Mouse (Mus musculus) limb, embryonic 15.5 days (tissue): ENCODE data around the gene Dnajb1. TPM values are rescaled to one million over a fixed set of nuclear protein-coding genes. Genes with fewer than 3 reads are reported as not detected.

ENCODE experiments used
- ATAC-seq: fragments of 200-750 bp; cut with Nextera tagmentation; 2 replicates; pipeline ENCODE4 v1.8.0; 2017; ENCODE audit warnings: low read depth, moderate TSS enrichment; ENCODE audit not compliant: insufficient number of reproducible peaks, low FRiP score, low TSS enrichment
- H3K27ac ChIP-seq: fragments of 300-500 bp; sonication (generic); 2 replicates; pipeline ENCODE4 v1.5.1; 2015; ENCODE audit warnings: moderate library complexity, mild to moderate bottlenecking, inconsistent platforms
- H3K27me3 ChIP-seq: fragments of 300-500 bp; sonication (generic); 2 replicates; pipeline ENCODE4 v1.6.1; 2015; ENCODE audit warnings: inconsistent platforms
- H3K36me3 ChIP-seq: fragments of 300-500 bp; sonication (generic); 2 replicates; pipeline ENCODE4 v1.6.1; 2015; ENCODE audit warnings: inconsistent platforms
- H3K4me1 ChIP-seq: fragments of 300-500 bp; sonication (generic); 2 replicates; pipeline ENCODE4 v1.6.1; 2015; ENCODE audit warnings: inconsistent platforms
- H3K4me2 ChIP-seq: fragments of 300-500 bp; sonication (generic); 2 replicates; pipeline ENCODE4 v1.6.1; 2015; ENCODE audit warnings: mild to moderate bottlenecking, inconsistent platforms
- H3K4me3 ChIP-seq: fragments of 300-500 bp; sonication (generic); 2 replicates; pipeline ENCODE4 v1.5.1; 2015; ENCODE audit warnings: mild to moderate bottlenecking, inconsistent platforms
- H3K9ac ChIP-seq: fragments of 300-500 bp; sonication (generic); 2 replicates; pipeline ENCODE4 v1.6.1; 2015; ENCODE audit warnings: inconsistent platforms
- H3K9me3 ChIP-seq: fragments of 300-500 bp; sonication (generic); 2 replicates; pipeline ENCODE4 v1.6.1; 2016; ENCODE audit warnings: inconsistent platforms
- WGBS: fragments of 180-500 bp; shearing (Covaris S2); methylation state at CpG from one replicate; pipeline ENCODE4 v1.1.7; 2015; 5-methylcytosine and 5-hydroxymethylcytosine counted together
- polyA plus RNA-seq: library from polyadenylated mRNA; unstranded; fragments of >200 nt; fragmentation: Nextera tagmentation; extraction: Ambion mirVana; gene quantifications from 2 replicates; pipeline ENCODE4 v1.2.1, GENCODE M21; 2015

Gene Dnajb1
- polyA plus RNA-seq, 1 experiment from 2014 or later, result 78.5 TPM

DNA sequence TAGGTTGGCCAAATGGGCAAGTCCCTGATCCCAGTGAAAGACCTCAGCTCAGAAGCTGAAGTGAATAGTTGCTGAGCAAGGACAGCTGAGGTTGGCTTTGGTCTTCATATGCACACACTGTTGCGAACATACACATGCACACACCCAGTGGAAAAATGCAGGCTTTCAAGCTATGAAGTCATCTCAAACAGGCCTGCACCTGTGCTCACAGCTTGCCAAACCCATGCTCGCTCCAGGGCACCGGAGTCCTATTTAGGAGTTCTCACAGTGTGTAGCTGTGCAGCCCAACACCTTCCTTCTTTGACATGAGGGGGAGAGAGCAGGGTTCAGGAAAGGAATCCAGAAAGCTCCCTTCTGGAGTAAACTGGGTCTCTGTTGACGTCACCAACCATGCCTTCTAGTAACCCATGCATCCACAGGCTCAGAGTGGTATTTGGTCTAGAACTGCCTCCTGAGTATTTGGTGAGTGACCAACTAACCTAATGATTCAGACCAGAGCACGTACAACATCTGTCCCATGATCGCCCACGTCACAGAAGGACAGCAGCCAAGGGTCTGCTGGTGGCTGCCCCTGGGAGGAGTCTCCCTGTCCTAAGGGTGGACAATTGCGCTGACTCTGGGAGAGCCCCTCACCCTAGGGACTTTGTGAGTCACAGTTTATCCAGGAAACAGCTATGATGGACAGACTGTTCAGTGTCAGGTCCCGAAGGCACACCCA is 11.7 kb downstream of the Dnajb1 start:
- 0 out of 2 replicates have a peak, but pooled peaks cover 10% of the 10 kb centered on the region for H3K4me1 ChIP-seq
- no peak overlapping the region for H3K4me2 ChIP-seq
- H3K27me3 ChIP-seq, result no peaks in the 10 kb centered on the region
- H3K9me3 ChIP-seq, result no peaks in the 10 kb centered on the region
- no peak overlapping the region for H3K9ac ChIP-seq
- H3K27ac ChIP-seq, result peak overlapping the region; percentile 83
- WGBS, result 69% methylated on average over 9 of the region's 9 CpGs
- H3K36me3 ChIP-seq, result no peaks in the 10 kb centered on the region
- peak; percentile 72 for ATAC-seq
- H3K4me3 ChIP-seq, result no peak overlapping the region

DNA sequence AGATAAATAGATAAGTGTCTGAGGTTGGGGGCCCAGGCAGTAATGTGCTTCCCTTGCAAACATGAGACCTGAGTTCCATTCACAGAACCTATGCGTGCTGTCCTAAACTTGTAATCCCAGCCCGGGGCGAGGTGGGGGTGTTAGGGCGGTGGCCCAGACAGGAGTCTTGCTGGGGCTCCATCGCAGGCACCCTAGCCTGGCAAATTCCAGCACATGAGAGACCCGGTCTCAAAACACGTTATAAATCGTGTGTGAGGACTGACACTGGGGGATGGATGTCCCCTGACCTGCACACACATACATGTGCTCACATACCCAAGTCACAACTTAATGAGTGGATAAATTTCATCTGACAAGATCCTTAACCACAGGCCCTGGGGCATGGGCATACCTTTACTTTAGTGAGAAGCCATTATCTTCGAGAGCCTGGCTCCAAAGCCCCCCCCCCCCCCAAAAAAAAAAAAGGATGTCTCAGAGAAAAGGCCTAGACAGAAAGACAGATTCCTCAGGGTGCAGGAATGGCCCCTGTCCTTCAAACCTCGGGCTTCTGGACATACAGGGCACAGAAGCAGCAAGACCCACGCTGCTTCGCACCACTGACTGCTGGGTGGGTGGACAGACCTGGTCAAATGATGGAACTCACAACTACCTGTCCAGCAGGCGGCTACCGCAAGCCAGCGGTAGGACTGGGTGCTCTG is 13.8 kb downstream of the Dnajb1 start:
- 46% methylated on average over 15 of the region's 15 CpGs for WGBS
- peak overlapping the region; percentile 81 for H3K4me2 ChIP-seq
- peak; percentile 11; the same call in 1 of the 2 replicates for ATAC-seq
- peak overlapping the region; percentile 50 for H3K9ac ChIP-seq
- peak overlapping the region; percentile 40 for H3K4me3 ChIP-seq
- H3K9me3 ChIP-seq, result no peaks in the 10 kb centered on the region
- no peaks in the 10 kb centered on the region for H3K27me3 ChIP-seq
- H3K4me1 ChIP-seq, result 0 out of 2 replicates have a peak, but pooled peaks cover 10% of the 10 kb centered on the region
- no peaks in the 10 kb centered on the region for H3K36me3 ChIP-seq
- H3K27ac ChIP-seq, result no peak overlapping the region

DNA sequence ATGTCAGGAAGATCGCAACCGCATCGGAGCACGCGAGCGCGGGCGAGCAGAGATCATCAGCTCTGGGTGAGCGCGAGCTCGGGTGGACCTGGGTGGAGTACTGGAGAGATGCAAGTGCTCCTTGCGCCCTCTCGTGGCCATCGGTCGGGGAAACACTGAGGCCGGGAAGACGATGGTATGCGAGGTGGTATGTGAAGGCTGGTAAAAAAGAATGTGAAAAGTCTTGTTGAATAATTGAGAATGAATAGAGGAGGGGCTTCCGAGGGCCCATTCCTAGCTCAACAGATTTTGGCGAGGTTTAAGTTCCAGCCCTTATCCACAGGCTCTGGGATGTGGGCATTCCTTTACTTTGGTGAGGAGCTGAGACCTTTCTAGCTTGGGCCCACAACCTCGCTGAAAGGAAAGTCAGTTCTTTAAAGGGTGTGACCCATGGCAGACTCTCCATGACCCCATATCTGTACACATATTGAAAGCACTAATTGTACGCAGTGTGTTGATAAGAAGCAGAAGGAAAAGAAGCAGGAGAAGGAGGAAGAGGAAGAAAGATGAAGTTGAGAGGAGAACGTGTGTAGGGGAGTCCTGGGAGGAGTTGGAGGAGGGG is 14.5 kb downstream of the Dnajb1 start:
- 0 out of 2 replicates have a peak, but pooled peaks cover 10% of the 10 kb centered on the region for H3K4me1 ChIP-seq
- H3K4me2 ChIP-seq, result peak overlapping the region; percentile 81
- H3K9ac ChIP-seq, result peak overlapping the region; percentile 50
- H3K9me3 ChIP-seq, result no peaks in the 10 kb centered on the region
- ATAC-seq, result peak; percentile 70
- H3K4me3 ChIP-seq, result peak overlapping the region; percentile 40
- no peaks in the 10 kb centered on the region for H3K36me3 ChIP-seq
- no peak overlapping the region for H3K27ac ChIP-seq
- WGBS, result 10% methylated on average over 23 of the region's 23 CpGs
- H3K27me3 ChIP-seq, result no peaks in the 10 kb centered on the region

DNA sequence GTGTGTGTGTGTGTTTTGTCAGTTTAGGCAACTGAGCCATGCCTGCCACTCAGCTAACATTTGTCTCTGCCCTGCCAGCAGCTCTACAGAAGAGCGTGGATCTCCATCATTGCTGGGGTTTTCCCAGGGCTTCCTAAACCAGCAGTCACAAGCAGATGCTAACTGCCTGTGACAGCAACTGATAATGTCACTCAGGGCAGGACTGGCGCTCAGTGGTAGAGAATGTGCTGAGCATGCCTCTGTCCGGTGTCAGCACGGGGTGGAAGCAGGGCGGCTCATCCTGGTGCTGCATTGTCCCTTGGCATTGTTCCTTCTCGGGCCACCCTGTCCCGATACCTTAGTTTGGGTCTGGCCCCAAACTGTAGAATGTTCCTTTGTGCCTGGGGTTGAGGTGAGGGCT is 15.6 kb downstream of the Dnajb1 start:
- Histone ChIP-seq H3K9me3 (no peaks in the 10 kb centered on the region), H3K36me3 (no peaks in the 10 kb centered on the region), H3K4me1 (0 out of 2 replicates have a peak, but pooled peaks cover 10% of the 10 kb centered on the region), H3K27ac (no peak overlapping the region), H3K27me3 (no peaks in the 10 kb centered on the region), H3K4me3 (no peak overlapping the region), H3K9ac (no peak overlapping the region), H3K4me2 (no peak overlapping the region)
- no peak for ATAC-seq
- 86% methylated on average over 7 of the region's 7 CpGs for WGBS

DNA sequence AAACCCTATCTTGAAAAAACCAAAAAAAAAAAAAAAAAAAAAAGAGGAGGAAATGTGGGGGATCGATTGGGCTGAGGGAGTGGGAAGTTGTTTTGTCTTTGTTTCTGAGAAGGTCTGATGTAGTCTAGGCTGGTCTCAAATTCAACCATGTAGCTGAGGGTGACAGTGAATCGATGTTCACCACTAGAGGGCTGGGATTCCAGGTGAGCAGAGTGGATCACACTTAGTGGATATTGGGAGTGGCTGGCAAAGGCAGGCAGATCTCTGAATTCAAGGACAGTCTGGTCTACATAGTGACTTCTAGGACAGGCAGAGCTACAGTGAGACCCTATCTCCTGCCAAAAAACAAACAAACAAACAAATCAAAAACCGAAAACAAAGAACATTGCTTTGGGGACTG is 16.7 kb downstream of the Dnajb1 start:
- ATAC-seq, result no peak
- Histone ChIP-seq H3K4me3 (no peak overlapping the region), H3K27me3 (no peaks in the 10 kb centered on the region), H3K9ac (no peak overlapping the region), H3K4me1 (0 out of 2 replicates have a peak, but pooled peaks cover 8% of the 10 kb centered on the region), H3K9me3 (no peaks in the 10 kb centered on the region), H3K36me3 (no peaks in the 10 kb centered on the region), H3K4me2 (no peak overlapping the region), H3K27ac (no peak overlapping the region)
- WGBS, result 50% methylated on average over 3 of the region's 3 CpGs

DNA sequence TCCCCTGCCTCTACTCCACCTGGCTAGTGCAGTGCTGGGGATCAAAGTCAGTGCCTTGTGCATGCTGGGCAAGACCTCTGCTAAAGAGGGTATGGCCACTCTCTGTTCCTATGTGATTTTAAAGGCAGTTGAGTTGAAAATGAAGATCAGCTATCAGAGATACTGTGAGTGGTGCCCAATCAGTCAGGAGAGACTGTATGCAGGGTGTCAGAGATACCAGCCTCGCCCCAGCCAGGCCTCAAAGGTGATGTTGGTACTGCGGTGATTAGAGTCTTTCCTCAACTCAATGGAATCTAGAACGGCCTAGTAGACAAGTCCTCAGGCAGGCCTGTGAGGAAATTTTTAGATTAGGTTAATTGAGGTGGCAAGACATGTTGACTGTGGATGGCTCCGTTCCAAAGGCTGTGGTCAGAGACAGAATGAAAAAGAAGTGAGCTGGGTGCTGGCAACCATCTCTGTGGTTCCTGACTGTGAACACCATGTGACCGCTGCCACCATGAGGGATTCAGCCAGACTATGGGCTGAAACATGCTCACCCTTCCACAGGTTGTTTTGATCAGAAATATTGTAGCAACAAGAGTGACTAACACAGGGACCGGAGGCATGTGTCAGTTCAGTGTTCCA is 17.8 kb downstream of the Dnajb1 start:
- no peak for ATAC-seq
- no peak overlapping the region for H3K27ac ChIP-seq
- H3K36me3 ChIP-seq, result no peaks in the 10 kb centered on the region
- no peak overlapping the region for H3K4me2 ChIP-seq
- no peaks in the 10 kb centered on the region for H3K9me3 ChIP-seq
- no peaks in the 10 kb centered on the region for H3K27me3 ChIP-seq
- H3K4me3 ChIP-seq, result no peak overlapping the region
- H3K9ac ChIP-seq, result no peak overlapping the region
- 0 out of 2 replicates have a peak, but pooled peaks cover 8% of the 10 kb centered on the region for H3K4me1 ChIP-seq
- 79% methylated on average over 6 of the region's 6 CpGs for WGBS

DNA sequence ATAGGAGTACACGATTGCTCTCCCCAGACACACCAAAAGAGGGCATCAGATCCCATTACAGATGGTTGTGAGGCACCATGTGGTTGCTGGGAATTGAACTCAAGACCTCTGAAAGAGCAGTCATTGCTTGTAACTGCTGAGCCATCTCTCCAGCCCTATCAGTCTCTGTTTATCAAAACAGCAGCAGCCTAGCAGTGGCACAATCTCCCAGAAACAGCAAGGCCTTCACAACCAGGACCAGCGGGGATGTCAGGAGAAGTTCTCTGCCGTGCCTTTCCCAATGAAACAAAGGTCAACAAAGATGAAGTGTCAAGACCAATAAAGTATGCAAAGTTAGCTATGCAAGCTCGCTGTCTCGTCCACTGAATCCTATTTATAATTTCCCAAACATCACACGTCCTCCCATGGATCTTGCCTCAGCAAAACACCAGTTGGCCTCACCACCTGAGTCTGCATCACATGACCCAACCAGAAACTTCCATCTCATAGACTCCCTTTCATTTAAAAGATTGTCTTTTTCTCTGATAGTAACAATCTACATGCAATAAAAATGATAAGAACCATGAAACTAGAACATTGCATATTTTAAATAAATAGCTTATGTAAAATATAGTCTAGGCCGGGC is 24.2 kb downstream of the Dnajb1 start:
- WGBS, result 79% methylated on average over 7 of the region's 7 CpGs
- no peak for ATAC-seq
- H3K9me3 ChIP-seq, result no peaks in the 10 kb centered on the region
- no peak overlapping the region for H3K9ac ChIP-seq
- H3K27ac ChIP-seq, result no peak overlapping the region
- H3K36me3 ChIP-seq, result no peaks in the 10 kb centered on the region
- H3K4me2 ChIP-seq, result no peak overlapping the region
- no peaks in the 10 kb centered on the region for H3K27me3 ChIP-seq
- H3K4me3 ChIP-seq, result no peak overlapping the region
- no peaks in the 10 kb centered on the region for H3K4me1 ChIP-seq

DNA sequence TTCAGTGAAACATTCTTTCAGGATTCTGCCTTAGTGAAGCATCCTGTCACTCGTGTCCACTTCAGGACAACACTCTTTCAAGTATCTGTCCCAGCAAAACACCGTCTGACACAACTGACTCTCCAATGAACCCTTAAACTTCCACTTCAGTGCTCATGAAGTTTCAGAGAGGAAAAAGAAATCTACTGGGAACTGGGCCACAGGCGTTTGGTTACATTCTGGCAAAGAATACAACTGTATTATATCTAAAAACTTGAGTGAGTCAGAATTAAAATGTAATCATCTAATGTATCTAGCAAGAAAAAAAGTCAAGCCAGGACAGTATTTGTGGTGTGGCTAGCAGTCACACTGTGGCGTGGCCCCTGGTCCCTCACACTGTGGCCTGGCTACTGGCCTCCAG is 30.9 kb downstream of the Dnajb1 start:
- no peak for ATAC-seq
- no peak overlapping the region for H3K4me3 ChIP-seq
- H3K9me3 ChIP-seq, result no peaks in the 10 kb centered on the region
- no peak overlapping the region for H3K4me2 ChIP-seq
- H3K9ac ChIP-seq, result no peak overlapping the region
- H3K27me3 ChIP-seq, result no peaks in the 10 kb centered on the region
- H3K27ac ChIP-seq, result no peak overlapping the region
- WGBS, result 67% methylated on average over 4 of the region's 4 CpGs
- H3K4me1 ChIP-seq, result no peaks in the 10 kb centered on the region
- H3K36me3 ChIP-seq, result no peaks in the 10 kb centered on the region

DNA sequence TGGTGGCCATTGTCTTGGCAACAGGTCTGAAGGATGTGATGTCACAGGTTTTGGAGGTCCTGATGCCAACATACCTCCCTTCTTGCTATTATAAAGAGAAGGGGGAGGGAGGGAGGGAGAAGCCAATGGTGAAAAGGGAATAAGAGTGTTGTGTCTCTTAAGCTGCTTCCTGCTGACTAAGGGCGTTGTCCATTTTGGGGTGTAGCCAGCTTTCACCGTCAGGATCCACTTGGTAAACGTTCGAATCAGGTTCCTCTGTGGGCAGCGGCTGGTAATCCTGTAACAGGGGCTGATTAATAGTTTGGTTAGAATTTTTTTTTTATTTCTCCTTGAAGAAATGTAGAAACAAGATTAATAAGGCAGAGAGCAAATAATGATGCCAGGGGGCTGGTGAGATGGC is 31.7 kb downstream of the Dnajb1 start:
- Histone ChIP-seq H3K27me3 (no peaks in the 10 kb centered on the region), H3K27ac (no peak overlapping the region), H3K9me3 (no peaks in the 10 kb centered on the region), H3K4me2 (no peak overlapping the region), H3K4me3 (no peak overlapping the region), H3K36me3 (no peaks in the 10 kb centered on the region), H3K9ac (no peak overlapping the region), H3K4me1 (no peaks in the 10 kb centered on the region)
- no peak for ATAC-seq
- WGBS, result 67% methylated on average over 5 of the region's 5 CpGs

DNA sequence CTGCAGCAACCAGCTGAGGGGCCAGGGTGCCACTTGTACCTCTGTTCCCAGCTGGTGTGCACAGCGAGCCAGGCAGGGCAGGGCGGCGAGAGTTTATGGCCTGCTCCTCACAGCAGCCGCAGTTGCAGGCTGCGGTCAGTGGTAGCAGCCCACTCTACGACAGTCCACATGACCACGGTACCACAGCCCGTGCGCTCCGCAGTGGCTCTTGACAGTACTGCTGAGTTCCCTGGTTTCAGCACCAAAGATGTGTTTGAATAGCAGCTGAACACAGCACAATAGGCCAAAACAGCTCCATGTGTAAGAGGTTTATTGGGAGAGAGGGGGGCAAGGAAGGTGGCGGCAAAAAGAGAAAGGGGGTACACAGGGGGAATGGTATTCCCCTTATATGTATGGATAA is 39.5 kb downstream of the Dnajb1 start:
- H3K27ac ChIP-seq, result no peak overlapping the region
- peaks cover 4% of the 10 kb centered on the region; the same call in 1 of the 2 replicates for H3K4me1 ChIP-seq
- H3K9ac ChIP-seq, result no peak overlapping the region
- H3K4me3 ChIP-seq, result no peak overlapping the region
- H3K9me3 ChIP-seq, result no peaks in the 10 kb centered on the region
- no peak overlapping the region for H3K4me2 ChIP-seq
- 95% methylated on average over 11 of the region's 11 CpGs for WGBS
- no peaks in the 10 kb centered on the region for H3K36me3 ChIP-seq
- ATAC-seq, result no peak
- H3K27me3 ChIP-seq, result no peaks in the 10 kb centered on the region

DNA sequence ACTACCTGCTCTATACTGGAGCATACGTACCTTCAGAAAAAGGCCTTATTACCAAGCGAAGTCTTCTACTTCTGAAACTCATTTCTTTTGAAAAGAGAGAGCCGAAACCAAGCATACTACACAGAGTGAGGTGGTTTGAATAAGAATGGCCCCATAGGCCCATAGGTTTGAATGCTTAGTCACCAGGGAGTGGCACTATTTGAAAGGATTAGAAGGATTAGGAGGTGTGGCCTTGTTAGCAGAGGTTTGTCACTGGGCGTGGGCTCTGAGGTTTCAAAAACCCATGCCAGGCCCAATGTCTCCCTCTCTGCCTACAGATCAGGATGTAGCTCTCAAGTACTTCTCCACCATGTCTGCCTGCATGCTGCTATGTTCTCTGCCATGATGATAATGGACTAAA is 40.0 kb downstream of the Dnajb1 start:
- Histone ChIP-seq H3K27me3 (no peaks in the 10 kb centered on the region), H3K9ac (no peak overlapping the region), H3K4me2 (no peak overlapping the region), H3K27ac (no peak overlapping the region), H3K4me1 (peaks cover 4% of the 10 kb centered on the region; the same call in 1 of the 2 replicates), H3K9me3 (no peaks in the 10 kb centered on the region), H3K36me3 (no peaks in the 10 kb centered on the region), H3K4me3 (no peak overlapping the region)
- ATAC-seq, result no peak
- 95% methylated on average over 4 of the region's 4 CpGs for WGBS
